Mouse (Mus musculus) frontal cortex, postnatal 14 days (tissue): ENCODE data around the gene Tbx4.

Source experiments
- DNase-seq, 2 experiments: peaks; one replicate each; pipeline ENCODE4 v3.0.0; 2022; ENCODE audit warnings: low spot score in 2 of 2

The Tbx4 gene

DNA sequence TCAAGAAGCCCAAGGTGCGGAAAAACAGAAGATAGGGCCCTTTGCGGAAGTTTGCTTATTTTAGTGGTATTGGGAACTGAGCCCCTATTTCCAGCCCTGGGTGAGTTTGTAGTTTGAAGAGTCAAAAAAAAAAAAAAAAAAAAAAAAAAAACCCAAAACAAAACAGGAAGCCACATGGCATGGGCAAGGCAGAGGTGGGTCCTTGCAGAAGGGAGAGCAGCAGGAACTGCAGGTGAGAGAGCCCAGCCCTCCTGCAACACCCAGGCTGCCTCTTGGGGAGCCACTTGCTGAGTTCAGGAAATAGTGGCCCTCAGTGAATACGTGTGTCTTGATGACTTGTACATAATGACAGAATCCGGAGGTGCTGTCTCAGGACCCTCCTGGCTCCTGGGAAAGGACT is 23.3 kb downstream of the Tbx4 start:
- DNase-seq = no peak

DNA sequence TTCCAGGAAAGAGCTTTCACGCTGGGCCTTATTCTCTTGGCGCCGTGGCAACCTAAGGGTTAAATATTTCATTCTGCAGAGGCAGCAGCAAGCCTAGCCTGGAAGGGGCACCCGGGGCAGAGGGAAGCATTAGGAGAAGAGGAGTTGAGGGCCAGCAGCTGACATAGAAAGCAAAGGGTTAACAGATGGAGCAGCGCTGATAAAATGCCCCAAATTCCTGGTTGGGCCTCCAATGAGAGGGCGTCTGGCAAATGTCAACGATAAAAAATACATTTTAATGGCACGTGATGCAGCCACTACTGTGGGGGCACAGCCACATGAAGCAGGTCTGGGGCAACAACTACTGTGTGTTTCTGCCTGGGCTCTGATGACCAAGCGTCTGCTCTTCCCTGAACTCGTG is 23.9 kb downstream of the Tbx4 start:
- no peak for DNase-seq

DNA sequence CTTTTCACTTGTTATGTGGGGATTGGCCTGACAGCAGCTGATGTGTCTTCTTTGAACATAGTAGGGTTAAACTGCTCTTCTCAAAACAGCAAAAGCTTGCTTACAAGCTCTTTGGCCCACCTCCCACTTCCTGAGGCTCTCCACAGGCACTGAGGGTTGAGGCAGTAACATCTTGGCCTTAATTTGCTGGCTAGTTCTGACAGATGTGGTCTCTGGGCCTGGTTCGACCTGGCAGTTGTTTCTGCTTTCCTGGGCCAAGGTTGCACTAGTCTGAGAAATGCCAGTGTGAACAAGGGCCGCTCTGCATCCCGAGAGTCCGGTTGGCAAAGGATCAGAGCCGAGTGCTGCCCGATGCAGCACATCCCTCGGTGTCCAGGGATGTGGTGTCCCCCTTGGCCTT is 27.3 kb downstream of the Tbx4 start:
- DNase-seq = no peak

- no peak for DNase-seq
Measured at GRCm38 (mm10) chr11:85917091-85917992, 31.1 kb downstream of the Tbx4 start.

DNA sequence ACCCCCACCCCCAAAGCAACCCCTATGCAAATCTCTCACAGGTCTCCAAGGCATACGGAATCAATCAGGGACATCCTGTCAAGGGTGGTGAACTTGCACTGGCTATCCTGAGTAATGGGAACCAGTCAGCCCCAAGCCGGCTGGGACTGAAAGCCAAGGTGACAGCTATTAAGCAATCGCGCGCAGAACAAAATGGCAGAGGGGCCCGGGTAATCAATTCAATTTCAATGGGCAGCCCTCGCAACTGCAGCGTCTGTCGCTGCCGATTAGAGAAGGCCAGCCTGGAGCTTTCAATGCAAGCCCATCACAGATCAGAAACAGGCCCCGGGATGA is 31.7 kb downstream of the Tbx4 start:
- DNase-seq = no peak

- DNase-seq = no peak
Measured at GRCm38 (mm10) chr11:85918388-85918940, 32.2 kb downstream of the Tbx4 start.

GRCm38 (mm10) chr11:85925294-85925743 is 39.1 kb downstream of the Tbx4 start:
- DNase-seq = peak; percentile 6 to 11

- no peak for DNase-seq
Measured at GRCm38 (mm10) chr11:85926287-85926764, 40.1 kb downstream of the Tbx4 start.

DNA sequence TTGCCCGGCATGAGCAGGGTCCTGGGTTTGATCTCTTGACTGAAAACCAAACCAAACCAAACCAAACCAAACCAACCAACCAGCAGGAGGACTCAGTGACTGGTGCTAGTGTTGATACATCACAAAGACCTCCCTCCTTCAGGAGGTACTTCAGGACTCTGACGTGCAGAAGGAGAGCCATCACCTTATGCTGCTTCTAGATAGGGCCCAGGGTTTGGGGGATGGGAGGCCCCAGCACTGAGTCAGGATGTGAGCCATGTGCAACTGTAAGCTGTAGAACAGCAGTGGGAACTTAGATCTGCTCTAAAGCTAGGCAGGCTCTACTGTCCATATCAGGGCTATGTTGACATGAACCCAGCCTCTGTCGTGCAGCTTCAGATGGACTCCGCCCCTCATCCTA is 41.9 kb downstream of the Tbx4 start:
- no peak for DNase-seq

DNA sequence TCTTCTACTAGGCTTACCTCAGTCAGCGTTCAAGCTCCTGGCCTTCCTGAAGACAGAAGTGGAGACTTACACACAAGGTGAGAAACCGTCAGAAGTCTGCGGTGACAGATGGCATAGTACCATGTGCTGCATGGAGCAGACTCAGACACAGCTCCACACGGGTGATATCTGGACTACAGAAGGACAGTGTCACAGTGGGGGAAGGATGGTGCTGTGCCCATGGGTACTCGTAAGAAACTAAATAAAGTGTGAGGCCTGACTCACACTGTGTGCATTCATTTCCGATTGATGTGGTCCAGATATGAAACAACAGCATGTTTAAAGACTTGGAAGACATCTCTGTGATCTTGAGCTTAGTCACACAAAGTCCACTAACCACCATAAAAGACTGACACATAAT is 43.4 kb downstream of the Tbx4 start:
- DNase-seq = no peak

GRCm38 (mm10) chr11:85941785-85942570 is 55.8 kb downstream of the Tbx4 start:
- no peak for DNase-seq

DNA sequence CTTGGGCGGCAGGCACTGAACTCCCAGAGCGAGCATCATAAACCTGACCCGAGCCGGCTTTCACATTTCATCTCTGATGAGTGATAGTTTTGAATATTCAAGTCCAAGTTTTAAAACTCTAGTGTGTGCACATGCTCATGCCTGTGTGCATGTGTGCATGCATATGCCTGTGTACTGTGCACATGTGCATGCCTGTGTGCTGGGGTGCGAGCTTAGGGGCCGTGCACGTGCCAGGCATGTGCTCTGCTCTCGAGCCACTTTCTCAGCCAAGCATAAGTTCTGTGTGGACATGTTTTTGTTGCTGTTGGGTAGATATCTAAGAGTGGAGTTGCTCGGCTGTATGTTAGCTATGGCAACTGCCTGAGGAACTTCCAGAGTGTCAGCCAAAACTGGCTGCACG is 62.5 kb downstream of the Tbx4 start:
- no peak for DNase-seq

DNA sequence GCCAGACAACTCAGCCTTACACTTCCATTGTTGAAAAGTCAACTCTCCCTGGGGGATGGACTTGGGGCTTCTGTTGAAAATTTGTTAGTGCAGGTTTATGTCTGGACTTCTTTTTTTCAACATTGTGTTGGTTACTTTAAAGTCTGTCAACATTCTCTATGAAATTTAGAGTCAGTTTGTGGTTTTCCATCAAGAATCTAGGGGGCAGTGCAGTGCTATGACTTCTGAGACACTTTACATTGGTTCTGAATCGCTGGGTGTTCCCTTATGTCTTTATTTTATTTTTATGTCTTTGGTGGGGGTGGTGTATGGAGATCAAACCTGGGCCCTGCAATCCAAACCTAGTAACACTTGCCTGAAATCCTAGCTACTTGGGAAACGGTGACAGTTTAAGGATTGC is 63.5 kb downstream of the Tbx4 start:
- no peak for DNase-seq

GRCm38 (mm10) chr11:85952538-85952937 is 66.3 kb downstream of the Tbx4 start:
- DNase-seq = no peak

GRCm38 (mm10) chr11:85955611-85956010 is 69.4 kb downstream of the Tbx4 start:
- DNase-seq = no peak

- DNase-seq = no peak
Measured at GRCm38 (mm10) chr11:85956422-85956821, 70.2 kb downstream of the Tbx4 start.

- no peak for DNase-seq
Measured at GRCm38 (mm10) chr11:85956950-85957778, 70.9 kb downstream of the Tbx4 start.

DNA sequence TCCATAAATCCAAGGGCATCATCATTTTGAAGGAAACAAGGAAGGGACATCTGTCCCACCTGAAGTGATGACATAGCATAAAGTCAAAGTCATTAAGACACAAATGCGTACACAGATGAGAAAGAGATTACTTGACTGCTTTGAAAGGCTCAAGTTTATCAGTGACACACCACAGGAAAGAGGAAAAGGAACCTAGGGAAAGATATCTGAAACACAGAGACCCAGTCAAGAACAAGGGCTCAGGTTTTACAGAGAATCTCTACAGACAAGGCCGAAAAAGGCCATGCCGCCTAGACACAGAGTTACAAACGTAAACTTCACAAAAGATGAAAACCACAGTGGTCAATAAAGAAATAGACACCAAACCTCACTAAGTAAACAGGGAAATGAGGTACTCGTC is 73.6 kb downstream of the Tbx4 start:
- no peak for DNase-seq

GRCm38 (mm10) chr11:85960273-85960672 is 74.1 kb downstream of the Tbx4 start:
- DNase-seq = no peak

DNA sequence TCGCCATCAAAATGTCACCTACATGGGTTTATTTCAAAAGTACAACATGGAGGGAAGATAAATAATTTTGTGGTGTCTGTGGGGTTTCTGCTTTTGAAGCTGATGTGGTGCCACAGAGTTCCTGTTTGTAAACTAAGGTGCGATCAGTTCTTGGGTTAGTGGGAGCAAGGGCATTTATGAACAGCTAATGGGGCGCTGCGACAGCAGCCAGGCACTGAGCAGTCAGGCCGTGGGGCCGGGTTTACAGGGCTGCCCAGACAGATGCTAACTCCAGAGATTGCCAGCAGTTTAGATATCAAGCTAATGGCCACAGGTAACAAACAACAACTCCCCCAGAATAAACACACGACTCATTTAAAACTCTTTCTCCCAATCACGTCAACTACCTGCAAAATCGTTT is 75.3 kb downstream of the Tbx4 start:
- DNase-seq = no peak
